Mouse (Mus musculus) forebrain, embryonic 11.5 days (tissue): Measurements from ENCODE around the gene Suds3. TPM values are rescaled to one million over a fixed set of nuclear protein-coding genes. Genes with fewer than 3 reads are reported as not detected.

Experiments
- ATAC-seq: fragments of 200-750 bp; cut with Nextera tagmentation; replicated peaks from 2 replicates; pipeline ENCODE4 v1.8.0; 2017; ENCODE audit warnings: moderate TSS enrichment; ENCODE audit not compliant: low FRiP score
- DNase-seq: peaks from one replicate; pipeline ENCODE4 v3.0.0-alpha.2; 2017; ENCODE audit warnings: low spot score
- H3K27ac ChIP-seq: fragments of 300-500 bp; sonication (generic); 2 replicates; pipeline ENCODE4 v1.5.1; 2014; ENCODE audit warnings: low read depth, low read length
- H3K27me3 ChIP-seq: fragments of 300-500 bp; sonication (generic); 2 replicates; pipeline ENCODE4 v1.6.1; 2014; ENCODE audit warnings: mild to moderate bottlenecking, low read length, mixed read lengths; ENCODE audit not compliant: control insufficient read depth, insufficient read depth
- H3K36me3 ChIP-seq: fragments of 300-500 bp; sonication (generic); 2 replicates; pipeline ENCODE4 v1.6.1; 2014; ENCODE audit warnings: mild to moderate bottlenecking, low read length, moderate library complexity, mixed read lengths; ENCODE audit not compliant: control insufficient read depth, insufficient read depth
- H3K4me1 ChIP-seq: fragments of 300-500 bp; sonication (generic); replicated peaks from 2 replicates; pipeline ENCODE4 v1.6.1; 2014; ENCODE audit warnings: low read length, mixed read lengths; ENCODE audit not compliant: control insufficient read depth, insufficient read depth
- H3K4me2 ChIP-seq: fragments of 300-500 bp; sonication (generic); 2 replicates; pipeline ENCODE4 v1.6.1; 2014; ENCODE audit warnings: low read depth, mild to moderate bottlenecking, low read length, moderate library complexity, mixed read lengths; ENCODE audit not compliant: severe bottlenecking
- H3K4me3 ChIP-seq: fragments of 300-500 bp; sonication (generic); 2 replicates; pipeline ENCODE4 v1.5.1; 2014; ENCODE audit warnings: low read depth, low read length
- H3K9ac ChIP-seq: fragments of 300-500 bp; sonication (generic); 2 replicates; pipeline ENCODE4 v1.6.1; 2014; ENCODE audit warnings: low read length
- H3K9me3 ChIP-seq: fragments of 300-500 bp; sonication (generic); 2 replicates; pipeline ENCODE4 v1.6.1; 2016; ENCODE audit warnings: low read length, mixed read lengths; ENCODE audit not compliant: control insufficient read depth
- WGBS: fragments of 180-500 bp; shearing (Covaris S2); extraction: QIAGEN DNeasy Blood & Tissue Kit; methylation state at CpG from one replicate; pipeline ENCODE4 v1.1.7; 2014; 5-methylcytosine and 5-hydroxymethylcytosine counted together
- polyA plus RNA-seq: library from polyadenylated mRNA; unstranded; fragments of >200 nt; fragmentation: Nextera tagmentation; extraction: Ambion mirVana; gene quantifications from 2 replicates; pipeline ENCODE4 v1.2.1, GENCODE M21; 2014

The Suds3 gene
- polyA plus RNA-seq, 1 experiment from 2014 or later: 52.1 TPM

GRCm38 (mm10) chr5:117133446-117134065 is 17.6 kb upstream of the Suds3 start:
- no peaks in the 10 kb centered on the region for H3K9me3 ChIP-seq
- no peak overlapping the region for H3K9ac ChIP-seq
- H3K4me3 ChIP-seq: no peak overlapping the region
- H3K4me2 ChIP-seq: no peak overlapping the region
- WGBS: 91% methylated on average over 17 of the region's 17 CpGs
- no peaks in the 10 kb centered on the region for H3K36me3 ChIP-seq
- H3K27ac ChIP-seq: no peak overlapping the region
- no peaks in the 10 kb centered on the region for H3K27me3 ChIP-seq
- ATAC-seq (no peak), DNase-seq (no peak)
- H3K4me1 ChIP-seq: no peaks in the 10 kb centered on the region

GRCm38 (mm10) chr5:117130726-117131125 is 14.8 kb upstream of the Suds3 start:
- Histone ChIP-seq H3K4me3 (no peak overlapping the region), H3K36me3 (no peaks in the 10 kb centered on the region), H3K9ac (no peak overlapping the region), H3K4me1 (no peaks in the 10 kb centered on the region), H3K27ac (no peak overlapping the region), H3K4me2 (no peak overlapping the region), H3K27me3 (no peaks in the 10 kb centered on the region), H3K9me3 (no peaks in the 10 kb centered on the region)
- 95% methylated on average over 15 of the region's 15 CpGs for WGBS
- no peak for DNase-seq
- ATAC-seq: no peak

- no peak overlapping the region for H3K4me3 ChIP-seq
Observed at GRCm38 (mm10) chr5:117127051-117127450, 11.1 kb upstream of the Suds3 start.

GRCm38 (mm10) chr5:117125482-117126346 is 9.8 kb upstream of the Suds3 start:
- Histone ChIP-seq H3K27me3 (peaks cover 4% of the 10 kb centered on the region; the same call in 1 of the 2 replicates), H3K9ac (no peak overlapping the region), H3K9me3 (no peaks in the 10 kb centered on the region), H3K4me1 (peaks cover 4% of the 10 kb centered on the region), H3K4me2 (no peak overlapping the region), H3K36me3 (no peaks in the 10 kb centered on the region), H3K27ac (no peak overlapping the region), H3K4me3 (no peak overlapping the region)
- DNase-seq (no peak), ATAC-seq (no peak)
- WGBS: 83% methylated on average over 16 of the region's 16 CpGs

More at GRCm38 (mm10) chr5:117127051-117127450, 11.1 kb upstream of the Suds3 start:
- no peaks in the 10 kb centered on the region for H3K27me3 ChIP-seq
- WGBS: 84% methylated on average over 4 of the region's 4 CpGs
- no peak overlapping the region for H3K27ac ChIP-seq
- no peaks in the 10 kb centered on the region for H3K36me3 ChIP-seq
- no peak overlapping the region for H3K4me2 ChIP-seq
- no peak for DNase-seq
- no peak for ATAC-seq
- H3K9me3 ChIP-seq: no peaks in the 10 kb centered on the region
- H3K4me1 ChIP-seq: no peaks in the 10 kb centered on the region
- no peak overlapping the region for H3K9ac ChIP-seq

GRCm38 (mm10) chr5:117123840-117124239 is 7.9 kb upstream of the Suds3 start:
- Histone ChIP-seq H3K27ac (no peak overlapping the region), H3K4me2 (no peak overlapping the region), H3K36me3 (no peaks in the 10 kb centered on the region), H3K4me3 (no peak overlapping the region), H3K9me3 (no peaks in the 10 kb centered on the region), H3K4me1 (peaks cover 7% of the 10 kb centered on the region), H3K27me3 (peaks cover 4% of the 10 kb centered on the region; the same call in 1 of the 2 replicates), H3K9ac (no peak overlapping the region)
- ATAC-seq: no peak
- DNase-seq: no peak
- 91% methylated on average over 4 of the region's 4 CpGs for WGBS

GRCm38 (mm10) chr5:117123102-117123501 is 7.2 kb upstream of the Suds3 start:
- peaks cover 8% of the 10 kb centered on the region for H3K4me1 ChIP-seq
- H3K27me3 ChIP-seq: peaks cover 4% of the 10 kb centered on the region; the same call in 1 of the 2 replicates
- no peak overlapping the region for H3K27ac ChIP-seq
- no peak for DNase-seq
- no peak overlapping the region for H3K4me2 ChIP-seq
- H3K9ac ChIP-seq: no peak overlapping the region
- no peak overlapping the region for H3K4me3 ChIP-seq
- H3K36me3 ChIP-seq: no peaks in the 10 kb centered on the region
- 93% methylated on average over 6 of the region's 6 CpGs for WGBS
- ATAC-seq: no peak
- no peaks in the 10 kb centered on the region for H3K9me3 ChIP-seq

- Histone ChIP-seq H3K4me3 (no peak overlapping the region), H3K4me1 (peaks cover 8% of the 10 kb centered on the region), H3K4me2 (no peak overlapping the region), H3K27me3 (peaks cover 4% of the 10 kb centered on the region; the same call in 1 of the 2 replicates), H3K36me3 (no peaks in the 10 kb centered on the region), H3K27ac (no peak overlapping the region), H3K9me3 (no peaks in the 10 kb centered on the region), H3K9ac (no peak overlapping the region)
- DNase-seq (no peak), ATAC-seq (no peak)
- WGBS: 3% methylated on average over 2 of the region's 2 CpGs
Observed at GRCm38 (mm10) chr5:117121657-117122056, 5.7 kb upstream of the Suds3 start.

GRCm38 (mm10) chr5:117120489-117121466 is 4.9 kb upstream of the Suds3 start:
- WGBS: under 1% methylated on average over 40 of the region's 40 CpGs
- ATAC-seq: no peak
- H3K27me3 ChIP-seq: peaks cover 4% of the 10 kb centered on the region; the same call in 1 of the 2 replicates
- H3K4me1 ChIP-seq: peaks cover 8% of the 10 kb centered on the region
- peak overlapping the region; percentile 72 for H3K4me3 ChIP-seq
- peak; percentile 62 for DNase-seq
- peak overlapping the region; percentile 90 for H3K4me2 ChIP-seq
- peak overlapping the region; percentile 60 for H3K9ac ChIP-seq
- no peaks in the 10 kb centered on the region for H3K36me3 ChIP-seq
- no peak overlapping the region for H3K27ac ChIP-seq
- no peaks in the 10 kb centered on the region for H3K9me3 ChIP-seq
